Mouse (Mus musculus) NIH3T3 (cell line): ENCODE measurements at regions not wholly inside any gene's neighbourhood (a gene's known extent, or its start where the extent isn't known, plus 50 kb on each side); places are given as distances from the start of the nearest gene placed in this dataset.

ENCODE experiments used
- DNase-seq: peaks from one replicate; pipeline ENCODE4 v3.0.0-alpha.2; 2012; ENCODE audit warnings: low read depth

- DNase-seq = no peak
Measured at GRCm38 (mm10) chr16:93272146-93272545, 331.7 kb downstream of the Setd4 start.

- peak; percentile 55 for DNase-seq
Measured at GRCm38 (mm10) chr16:93264061-93264585, 339.7 kb downstream of the Setd4 start.

GRCm38 (mm10) chr16:93263141-93263815 lies 340.6 kb downstream of the Setd4 start:
- DNase-seq = peak; percentile 68

GRCm38 (mm10) chr16:93246825-93247224 lies 357.0 kb downstream of the Setd4 start:
- peak; percentile 91 for DNase-seq

- no peak for DNase-seq
Measured at GRCm38 (mm10) chr16:93245738-93246137, 358.1 kb downstream of the Setd4 start.

- no peak for DNase-seq
Measured at GRCm38 (mm10) chr16:93238898-93239297, 365.0 kb downstream of the Setd4 start.

- DNase-seq = peak; percentile 52
Measured at GRCm38 (mm10) chr16:93238326-93238725, 365.5 kb downstream of the Setd4 start.

- DNase-seq = no peak
Measured at GRCm38 (mm10) chr16:93225644-93226043, 378.2 kb downstream of the Setd4 start.

GRCm38 (mm10) chr16:93225196-93225595 lies 378.7 kb downstream of the Setd4 start:
- no peak for DNase-seq

- DNase-seq = no peak
Measured at GRCm38 (mm10) chr16:93219731-93220130, 384.1 kb downstream of the Setd4 start.

GRCm38 (mm10) chr16:93218402-93218801 lies 385.5 kb downstream of the Setd4 start:
- DNase-seq = no peak

GRCm38 (mm10) chr16:93217600-93218226 lies 386.1 kb downstream of the Setd4 start:
- DNase-seq = no peak

- no peak for DNase-seq
Measured at GRCm38 (mm10) chr16:93215630-93216029, 388.2 kb downstream of the Setd4 start.

GRCm38 (mm10) chr16:93213618-93214017 lies 387.7 kb upstream of the Runx1 start:
- DNase-seq = no peak

GRCm38 (mm10) chr16:93207675-93208074 lies 381.7 kb upstream of the Runx1 start:
- DNase-seq = no peak

- no peak for DNase-seq
Measured at GRCm38 (mm10) chr16:93207217-93207616, 381.3 kb upstream of the Runx1 start.

- no peak for DNase-seq
Measured at GRCm38 (mm10) chr16:93206325-93206724, 380.4 kb upstream of the Runx1 start.

GRCm38 (mm10) chr16:93204601-93205000 lies 378.7 kb upstream of the Runx1 start:
- no peak for DNase-seq

- no peak for DNase-seq
Measured at GRCm38 (mm10) chr16:93202591-93202990, 376.6 kb upstream of the Runx1 start.

- no peak for DNase-seq
Measured at GRCm38 (mm10) chr16:93197300-93197699, 371.4 kb upstream of the Runx1 start.

- DNase-seq = no peak
Measured at GRCm38 (mm10) chr16:93193921-93194481, 368.1 kb upstream of the Runx1 start.

GRCm38 (mm10) chr16:93193263-93193662 lies 367.3 kb upstream of the Runx1 start:
- DNase-seq = peak; percentile 22

- DNase-seq = no peak
Measured at GRCm38 (mm10) chr16:93192651-93193173, 366.8 kb upstream of the Runx1 start.
